Mouse (Mus musculus): ENCODE measurements around the gene Rab11fip4.

Gene Rab11fip4

DNA sequence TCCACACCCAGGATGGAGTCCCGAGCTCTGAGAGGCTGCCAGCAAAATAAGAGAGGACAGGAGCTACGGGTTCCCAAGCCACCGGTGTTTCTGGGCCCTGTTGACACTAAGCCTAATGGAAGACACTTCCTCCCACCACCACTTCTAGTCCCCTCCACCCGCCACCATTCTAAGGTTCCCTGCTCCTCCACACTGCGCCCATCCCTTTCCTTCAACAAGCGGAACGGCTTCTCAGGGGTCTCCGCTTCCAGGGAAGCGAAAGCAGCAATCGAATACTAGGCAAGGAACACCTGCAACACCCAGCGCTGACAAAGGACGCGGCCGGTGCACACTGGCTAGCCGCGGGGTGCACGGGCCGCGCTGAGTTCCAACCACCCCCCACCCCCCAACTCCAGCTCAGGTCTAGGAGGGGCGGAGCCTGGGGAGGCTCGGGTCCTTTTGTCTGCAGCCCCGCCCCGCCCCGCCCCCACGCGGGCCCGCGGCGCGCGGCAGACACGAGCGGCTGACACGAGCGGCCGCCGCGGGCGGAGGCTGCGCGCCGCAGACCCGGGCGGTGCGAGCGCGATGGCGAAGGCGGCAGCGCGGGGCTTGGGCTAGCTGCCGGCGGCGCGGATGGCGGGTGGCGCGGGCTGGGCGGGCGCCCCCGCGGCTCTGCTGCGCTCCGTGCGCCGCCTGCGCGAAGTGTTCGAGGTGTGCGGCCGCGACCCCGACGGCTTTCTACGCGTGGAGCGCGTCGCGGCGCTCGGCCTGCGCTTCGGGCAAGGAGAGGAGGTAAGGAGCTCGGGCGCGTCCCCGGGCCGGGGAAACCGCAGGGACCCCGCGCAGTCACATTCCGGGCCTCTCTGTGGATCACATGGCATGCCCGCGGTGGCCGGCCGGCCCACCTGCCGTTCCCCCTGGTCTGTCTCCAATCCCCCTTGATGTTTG, at the start of gene Rab11fip4:
TSS of gene Rab11fip4 (plus strand) at position 549 of the 927 bp plus-strand sequence.
- no peak for DNase-seq

GRCm38 (mm10) chr11:79552622-79553021, 38.4 kb upstream of the Rab11fip4 start:
- DNase-seq = no peak

GRCm38 (mm10) chr11:79560536-79560935, 30.5 kb upstream of the Rab11fip4 start:
- DNase-seq = no peak

DNA sequence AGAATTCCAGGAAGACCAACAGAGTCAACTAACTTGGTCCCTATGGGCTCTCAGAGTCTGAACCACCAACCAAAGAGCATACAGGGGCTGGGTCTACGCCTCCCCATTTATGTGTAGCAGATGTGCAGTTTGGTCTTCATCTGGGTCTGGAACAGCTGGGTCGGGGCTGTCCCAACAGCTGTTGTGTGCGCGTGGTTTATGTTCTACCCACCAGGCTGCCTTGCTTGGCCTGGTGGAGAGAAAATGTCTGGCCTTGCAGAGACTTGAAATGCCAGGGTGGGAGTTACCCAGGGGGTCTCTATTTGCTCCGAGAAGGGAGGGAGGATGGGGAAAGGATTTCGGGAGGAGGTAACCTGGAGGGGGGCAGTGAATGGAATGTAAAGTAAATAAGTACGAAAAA, 27.5 kb upstream of the Rab11fip4 start:
- no peak for DNase-seq

GRCm38 (mm10) chr11:79566947-79567346, 24.1 kb upstream of the Rab11fip4 start:
- DNase-seq = no peak

DNA sequence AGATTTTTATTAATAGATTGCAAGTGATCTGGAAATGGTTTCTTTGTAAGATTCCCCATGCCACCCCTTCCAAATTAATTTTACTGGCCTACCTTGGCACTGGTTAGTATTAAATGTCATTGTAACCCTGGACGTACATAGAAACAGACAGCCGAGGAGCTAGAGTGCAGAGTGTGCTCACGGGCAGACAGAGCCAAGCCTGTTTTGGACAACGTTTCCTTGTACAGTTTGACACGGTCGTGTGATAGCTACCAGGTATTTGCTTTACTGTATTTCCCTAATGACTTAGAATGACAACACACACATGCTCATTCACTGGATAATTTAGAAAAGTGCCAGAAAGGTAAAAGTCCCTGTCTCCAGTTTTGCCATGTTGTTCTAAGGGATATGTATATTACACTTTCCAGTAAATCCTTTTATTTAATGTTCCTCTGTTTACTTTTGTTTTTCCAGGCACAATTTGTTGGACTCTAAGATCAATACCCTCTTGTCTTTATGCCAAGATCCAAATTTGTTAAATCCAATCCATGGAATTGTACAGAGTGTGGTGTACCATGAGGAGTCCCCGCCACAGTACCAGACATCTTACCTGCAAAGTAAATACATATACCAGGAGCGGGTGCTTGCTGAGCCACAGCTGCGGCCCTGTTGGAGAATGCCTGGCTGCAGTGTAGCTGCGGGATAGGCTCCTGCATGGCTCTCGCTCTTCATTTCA, 22.7 kb upstream of the Rab11fip4 start:
- no peak for DNase-seq

- no peak for DNase-seq
These were observed 20.7 kb upstream of the Rab11fip4 start for GRCm38 (mm10) chr11:79570319-79570718.

DNA sequence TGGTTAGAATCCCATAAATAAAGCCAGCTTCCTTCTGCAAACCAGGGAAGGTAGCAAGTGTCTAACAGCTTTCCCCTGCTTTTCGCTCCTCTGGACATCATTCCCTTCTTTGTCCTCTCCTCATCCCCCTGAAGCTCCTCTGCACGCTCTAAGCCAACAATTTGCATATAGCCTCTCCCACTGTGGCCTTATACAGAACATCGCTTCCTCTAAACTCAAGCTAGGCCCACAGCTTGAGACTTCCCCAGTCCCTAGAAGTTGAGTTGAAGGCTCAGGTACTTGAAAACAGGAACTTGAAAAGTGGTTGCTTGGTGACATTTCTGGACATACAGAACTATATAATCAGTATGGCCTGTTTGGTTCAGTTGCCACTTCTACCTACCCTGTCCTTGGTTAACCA, 17.2 kb upstream of the Rab11fip4 start:
- DNase-seq = no peak

GRCm38 (mm10) chr11:79575383-79576073, 15.5 kb upstream of the Rab11fip4 start:
- no peak for DNase-seq

DNA sequence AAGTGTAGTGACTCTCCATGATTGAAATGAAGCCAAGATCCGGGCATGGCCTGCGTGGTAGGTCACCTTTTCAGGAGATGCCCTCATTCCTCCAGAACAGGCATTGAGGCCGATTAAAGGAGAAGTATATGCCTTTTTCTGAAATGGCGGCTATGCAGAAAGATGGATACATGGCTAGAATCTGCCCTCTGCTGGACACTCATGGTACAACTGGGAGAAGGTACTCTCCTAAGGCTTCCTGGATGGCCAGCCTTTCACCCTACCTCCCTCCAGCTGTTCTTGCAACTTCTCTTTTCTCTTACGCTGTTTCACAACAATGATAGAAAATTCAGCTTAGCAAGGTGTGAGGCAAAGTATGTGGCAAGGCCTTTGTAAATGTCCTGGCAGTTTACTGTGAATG, 13.3 kb upstream of the Rab11fip4 start:
- DNase-seq = peak; percentile 47

GRCm38 (mm10) chr11:79580660-79581059, 10.4 kb upstream of the Rab11fip4 start:
- no peak for DNase-seq

DNA sequence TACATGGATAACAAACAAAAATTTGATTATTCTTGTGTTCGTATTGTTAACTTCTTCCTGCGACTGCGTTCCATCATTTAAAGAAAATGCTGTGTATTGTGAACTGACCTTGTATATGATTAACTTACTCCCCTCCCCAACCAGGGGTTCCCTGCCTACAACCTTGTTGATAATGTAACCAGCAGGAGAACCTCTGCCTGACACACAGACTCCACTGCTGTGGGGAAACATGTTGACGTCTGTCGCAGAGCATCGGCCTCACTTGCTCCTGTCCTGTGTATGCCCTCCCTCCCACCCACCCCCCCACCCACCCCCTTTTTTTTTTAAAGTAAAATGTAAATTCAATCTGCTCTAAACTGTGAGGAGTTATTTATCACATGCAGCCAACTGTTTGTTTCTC, 9.8 kb upstream of the Rab11fip4 start:
- DNase-seq = no peak

- DNase-seq = peak; percentile 18
These were observed 6.8 kb upstream of the Rab11fip4 start for GRCm38 (mm10) chr11:79584191-79584590.

GRCm38 (mm10) chr11:79589317-79590075, 1.5 kb upstream of the Rab11fip4 start:
- DNase-seq = no peak

DNA sequence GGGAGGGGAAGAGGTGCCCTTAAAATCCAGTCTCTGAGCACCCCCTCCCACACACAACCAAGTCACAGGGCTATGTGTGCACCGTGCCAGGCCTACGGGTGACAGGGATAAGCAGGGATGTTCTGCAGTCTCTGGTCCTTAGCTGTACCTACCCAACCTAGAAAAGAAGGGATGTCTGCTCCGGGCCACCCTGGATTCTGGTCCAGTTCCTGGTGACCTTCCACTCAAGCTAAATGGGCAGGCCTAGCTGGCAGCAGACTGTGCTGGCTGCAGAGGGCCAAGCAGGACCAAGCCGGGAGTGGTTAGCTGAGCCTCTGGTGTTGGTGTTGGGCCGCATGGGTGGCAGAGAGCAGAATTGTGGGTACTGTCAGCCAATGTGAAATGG, 571 bp downstream of the Rab11fip4 start:
- no peak for DNase-seq

DNA sequence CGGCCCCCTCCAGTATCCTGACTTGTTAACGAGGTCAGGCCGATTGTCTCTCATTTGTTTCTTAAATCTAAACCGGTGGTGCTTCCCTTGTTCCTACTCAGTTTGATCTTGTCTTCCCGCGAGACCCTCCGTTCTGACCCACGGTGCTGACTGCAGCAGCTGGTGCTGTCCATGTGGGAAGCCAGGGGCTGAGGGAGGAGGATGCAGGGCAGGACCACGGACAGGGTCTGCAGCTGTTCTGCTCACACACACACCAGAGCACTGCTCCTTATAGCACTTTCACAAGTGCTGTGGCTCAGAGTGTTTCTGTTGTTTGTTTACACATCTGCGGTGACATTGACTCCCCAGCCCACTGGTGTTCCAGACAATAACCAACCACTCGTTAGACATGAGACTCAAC, 2.5 kb downstream of the Rab11fip4 start:
- DNase-seq = no peak

- DNase-seq = no peak
These were observed 19.4 kb downstream of the Rab11fip4 start for GRCm38 (mm10) chr11:79610454-79610853.

DNA sequence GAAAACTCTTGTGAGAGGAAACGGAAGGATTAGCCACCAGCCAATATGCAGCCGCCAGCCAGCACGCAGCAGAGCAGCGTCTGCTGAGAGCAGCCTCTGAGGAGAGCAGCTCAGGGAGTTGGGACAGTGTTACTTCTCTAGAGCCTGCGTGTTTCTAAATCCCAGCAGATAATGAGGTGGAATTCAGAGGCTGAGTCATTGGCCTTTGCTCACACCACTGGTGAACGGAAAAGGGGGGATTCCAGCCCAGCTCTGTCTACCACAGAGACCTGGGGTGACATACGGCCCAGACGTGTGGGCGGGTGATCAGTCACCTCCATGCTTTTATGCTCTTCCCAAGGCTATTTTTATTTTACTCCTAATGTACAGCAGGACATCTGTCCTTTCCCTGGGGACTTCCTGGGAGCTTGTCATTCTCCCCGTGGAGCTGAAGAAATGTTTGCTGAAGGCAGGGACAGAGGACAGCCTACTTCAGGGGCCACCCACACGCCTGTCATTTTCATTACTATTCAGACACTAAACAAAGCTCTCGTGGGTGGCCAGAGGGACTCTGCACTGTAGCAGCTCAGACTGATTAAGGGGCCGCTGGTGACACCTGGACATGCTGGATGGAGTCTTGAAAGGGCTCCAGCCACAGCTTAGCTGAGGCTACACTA, 20.1 kb downstream of the Rab11fip4 start:
- DNase-seq = no peak

DNA sequence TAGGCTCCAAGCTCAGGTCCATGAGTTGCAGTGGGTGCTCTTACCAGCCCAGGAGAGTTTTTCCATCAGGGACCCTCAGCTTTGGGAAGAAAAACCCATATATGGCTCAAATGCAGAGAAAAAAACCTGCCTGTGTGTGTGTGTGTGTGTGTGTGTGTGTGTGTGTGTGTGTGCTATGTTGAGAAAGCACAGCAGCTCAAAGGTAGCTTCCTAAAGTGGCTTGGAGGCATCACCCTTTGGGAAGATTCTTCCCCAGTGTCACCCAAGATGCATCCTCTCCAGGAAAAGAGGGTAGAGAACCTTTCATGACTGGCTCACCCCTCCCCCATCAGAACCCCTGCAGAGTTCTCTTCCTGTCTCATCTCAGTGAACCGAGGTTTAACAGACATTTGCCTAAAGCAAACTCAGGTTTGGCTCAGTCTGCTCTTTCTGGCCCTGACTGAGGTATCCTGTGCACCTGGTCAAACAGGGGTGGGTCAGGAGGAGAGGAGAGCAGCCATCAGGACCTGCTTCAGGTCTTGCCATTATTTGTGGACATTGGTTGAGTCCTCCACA, 21.1 kb downstream of the Rab11fip4 start:
- no peak for DNase-seq

- DNase-seq = no peak
These were observed 22.1 kb downstream of the Rab11fip4 start for GRCm38 (mm10) chr11:79613084-79613483.

- DNase-seq = no peak
These were observed 22.7 kb downstream of the Rab11fip4 start for GRCm38 (mm10) chr11:79613711-79614110.

GRCm38 (mm10) chr11:79614880-79615279, 23.9 kb downstream of the Rab11fip4 start:
- DNase-seq = no peak
